Mouse (Mus musculus) kidney, adult 18-20 months (tissue): ENCODE data around the gene Olfr670.
"Not testable (repeated sequence)": the region's sequence is repeated elsewhere in the genome, so short reads cannot be mapped to it uniquely, and the experiment has no call there.

ENCODE experiments used
- DNase-seq: peaks from one replicate; pipeline ENCODE4 v3.0.0; 2021

Gene Olfr670

DNA sequence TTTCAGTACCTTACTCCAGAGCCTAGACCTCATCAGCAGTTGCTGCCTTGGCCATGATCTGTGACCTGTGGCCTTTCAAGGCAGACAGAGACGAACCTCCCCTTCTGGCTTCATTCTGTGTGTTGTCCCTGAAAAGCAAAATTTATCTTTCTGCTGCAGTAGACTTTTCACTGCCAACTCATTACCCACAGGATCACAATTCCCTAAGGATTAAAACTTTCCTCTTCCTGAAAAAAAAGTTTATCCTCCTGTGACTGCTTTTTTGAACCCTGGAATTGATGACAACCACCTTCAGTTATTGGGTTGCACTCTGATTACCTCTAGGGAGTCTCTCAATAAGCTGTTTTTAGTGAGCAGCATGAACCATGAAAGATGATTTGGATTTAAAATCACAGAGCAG, at the start of gene Olfr670:
Gene Olfr670, minus strand, starts transcription at position 101 of the 400 bp plus-strand sequence.
- DNase-seq = no peak

DNA sequence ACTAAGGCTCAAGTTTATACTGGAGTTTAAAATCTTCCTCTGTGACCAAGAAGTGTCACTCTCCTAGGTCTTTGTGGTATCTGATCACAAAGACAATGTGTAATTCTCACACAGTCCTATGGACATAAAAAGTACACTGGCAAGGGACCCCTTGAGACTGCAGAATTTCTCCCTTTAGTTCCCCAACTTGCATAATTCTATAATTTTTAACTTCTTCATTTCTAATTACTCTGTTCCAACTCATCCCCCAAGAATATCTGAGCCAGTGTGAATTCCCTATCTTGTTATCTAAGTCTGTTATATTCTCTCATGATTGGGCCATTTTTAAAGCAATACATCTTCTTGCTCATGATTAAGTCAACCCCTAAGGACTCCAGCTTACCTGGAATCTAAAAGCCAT, 39.5 kb upstream of the Olfr670 start, which contains the start of gene Olfr672:
Gene Olfr672, minus strand, starts transcription at position 101 of the 400 bp plus-strand sequence.
- DNase-seq = no peak

DNA sequence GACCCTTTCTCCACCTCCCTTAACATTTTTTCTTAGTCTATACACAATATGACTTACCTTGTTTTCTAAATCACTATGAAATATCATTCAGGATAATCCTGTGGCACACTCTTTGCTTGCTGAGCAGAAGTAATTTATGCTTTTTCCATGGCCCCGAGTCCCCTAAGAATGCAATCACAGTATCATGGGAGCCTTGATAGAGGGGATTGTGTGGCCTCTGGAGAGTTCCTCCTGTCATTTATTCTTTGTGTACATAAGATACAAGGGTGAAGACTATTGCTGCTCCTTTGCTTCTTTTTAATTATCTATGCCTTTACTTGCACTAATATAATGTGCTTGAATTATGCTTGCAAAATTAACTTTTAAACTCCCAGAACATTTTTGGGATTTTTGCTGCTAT, 16.6 kb upstream of the Olfr670 start, which contains the start of gene Olfr671:
Gene Olfr671, minus strand, starts transcription at position 101 of the 400 bp plus-strand sequence.
- no peak for DNase-seq

DNA sequence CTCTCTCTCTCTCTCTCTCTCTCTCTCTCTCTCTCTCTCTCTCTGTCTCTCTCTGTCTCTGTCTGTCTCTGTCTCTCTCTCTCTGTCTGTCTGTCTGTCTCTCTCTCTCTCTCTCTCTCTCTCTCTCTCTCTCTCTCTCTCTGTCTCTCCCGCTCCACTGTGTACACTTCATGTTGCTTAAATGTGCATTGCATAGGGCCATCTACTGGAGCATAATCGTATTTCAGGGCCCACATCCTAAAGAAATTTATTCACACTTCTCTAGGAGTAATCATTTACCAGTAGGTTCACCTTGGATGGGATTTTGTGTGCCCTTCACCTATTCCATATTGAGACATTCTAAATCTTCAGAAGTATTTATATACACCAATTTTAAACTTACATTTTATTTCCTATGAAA, 10.1 kb upstream of the Olfr670 start:
- not testable (repeated sequence) for DNase-seq

DNA sequence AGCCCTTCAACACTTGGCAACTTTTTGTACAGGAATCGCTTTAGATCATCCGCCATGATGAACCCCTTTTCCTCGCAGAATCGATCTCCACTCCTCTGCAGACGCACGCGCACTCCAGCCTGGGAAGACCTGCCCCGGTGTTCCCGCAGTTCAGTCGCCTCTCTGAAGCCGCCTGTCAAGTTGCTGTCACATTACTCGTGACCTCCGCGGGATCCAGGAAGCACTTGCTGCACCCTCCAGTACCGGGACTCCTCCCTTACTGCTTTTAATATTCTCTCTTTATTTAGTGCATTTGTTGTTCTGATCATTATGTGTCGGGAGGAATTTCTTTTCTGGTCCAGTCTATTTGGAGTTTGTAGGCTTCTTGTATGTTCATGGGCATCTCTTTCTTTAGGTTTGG, 12.2 kb downstream of the Olfr670 start:
- not testable (repeated sequence) for DNase-seq

DNA sequence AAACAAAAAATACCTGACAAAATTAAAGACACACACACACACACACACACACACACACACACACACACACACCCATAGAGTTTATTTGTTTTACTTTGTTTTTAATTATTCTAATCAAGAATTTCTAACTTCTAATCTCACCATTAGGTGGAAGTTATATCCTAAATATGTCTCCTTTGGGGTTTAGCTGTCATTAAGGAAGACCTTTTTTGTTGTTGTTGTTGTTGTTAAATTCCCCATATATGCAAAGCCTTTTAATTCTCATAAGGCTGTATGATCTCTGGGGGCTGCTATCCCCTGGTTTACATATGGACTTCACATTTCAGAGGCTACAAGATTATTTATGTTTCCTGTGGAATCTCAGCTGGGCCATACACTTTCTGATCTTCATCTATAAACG, 28.5 kb downstream of the Olfr670 start, which contains the start of gene Olfr669:
Gene Olfr669, plus strand, starts transcription at position 301 of the 400 bp plus-strand sequence.
- DNase-seq = no peak

DNA sequence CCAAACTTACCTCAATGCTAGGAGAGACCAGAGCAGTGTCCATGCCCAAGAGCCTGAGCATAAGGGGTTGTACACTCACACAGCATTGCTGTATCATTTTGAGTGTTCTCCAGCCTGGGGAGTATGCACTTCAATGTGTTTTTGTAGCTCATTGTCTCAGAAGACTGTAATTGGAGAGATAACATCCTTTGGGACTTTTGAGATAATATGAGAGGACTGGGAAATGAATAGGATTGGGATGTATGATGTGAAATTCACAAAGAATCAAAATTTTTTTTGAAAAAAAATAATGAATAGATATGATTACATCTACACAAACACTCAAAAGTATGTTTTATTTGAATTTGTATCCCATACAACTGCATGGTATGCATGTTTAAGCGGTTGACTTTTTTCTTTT, 34.5 kb downstream of the Olfr670 start, which contains the start of gene Olfr668:
Gene Olfr668, minus strand, starts transcription at position 101 of the 400 bp plus-strand sequence.
- DNase-seq = no peak

DNA sequence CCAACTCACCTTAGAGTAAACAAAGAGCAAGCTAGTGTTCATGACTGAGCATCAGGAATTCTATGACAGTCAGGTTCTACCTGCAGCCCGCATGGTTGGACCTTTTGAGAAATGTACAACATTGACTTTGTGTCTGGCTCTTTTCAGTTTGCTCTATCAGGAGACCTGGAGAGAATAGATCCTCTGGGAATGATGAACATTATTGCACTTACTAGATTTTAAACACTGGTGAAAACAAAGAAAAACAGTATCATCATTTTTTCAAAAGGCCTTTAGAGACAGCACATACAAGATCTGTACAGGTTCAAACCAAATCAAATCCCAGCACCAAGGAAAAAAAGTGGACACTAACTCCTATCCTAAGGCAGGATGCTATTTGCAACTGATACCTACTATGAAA, 41.0 kb downstream of the Olfr670 start, which contains the start of gene Olfr667:
Gene Olfr667, minus strand, starts transcription at position 101 of the 400 bp plus-strand sequence.
- no peak for DNase-seq
